Mouse (Mus musculus) stomach, embryonic 15.5 days (tissue): ENCODE results near the gene Tshz3. TPM values are rescaled to one million over a fixed set of nuclear protein-coding genes. Genes with fewer than 3 reads are reported as not detected.

Experiments used
- ATAC-seq: fragments of 200-750 bp; cut with Nextera tagmentation; 2 replicates; pipeline ENCODE4 v1.8.0; 2017; ENCODE audit warnings: low read depth, moderate number of reproducible peaks, moderate TSS enrichment; ENCODE audit not compliant: insufficient read depth, low FRiP score
- H3K27ac ChIP-seq: fragments of 300-500 bp; sonication (generic); 2 replicates; pipeline ENCODE4 v1.5.1; 2015; ENCODE audit warnings: mild to moderate bottlenecking, inconsistent platforms
- H3K27me3 ChIP-seq: fragments of 300-500 bp; sonication (generic); replicated peaks from 2 replicates; pipeline ENCODE4 v1.6.1; 2015; ENCODE audit warnings: inconsistent platforms
- H3K36me3 ChIP-seq: fragments of 300-500 bp; sonication (generic); 2 replicates; pipeline ENCODE4 v1.6.1; 2015; ENCODE audit warnings: inconsistent platforms
- H3K4me1 ChIP-seq: fragments of 300-500 bp; sonication (generic); 2 replicates; pipeline ENCODE4 v1.6.1; 2015; ENCODE audit warnings: inconsistent platforms
- H3K4me2 ChIP-seq: fragments of 300-500 bp; sonication (generic); 2 replicates; pipeline ENCODE4 v1.6.1; 2015; ENCODE audit warnings: mild to moderate bottlenecking, inconsistent platforms
- H3K4me3 ChIP-seq: fragments of 300-500 bp; sonication (generic); replicated peaks from 2 replicates; pipeline ENCODE4 v1.5.1; 2015; ENCODE audit warnings: inconsistent platforms
- H3K9ac ChIP-seq: fragments of 300-500 bp; sonication (generic); 2 replicates; pipeline ENCODE4 v1.6.1; 2015; ENCODE audit warnings: inconsistent platforms
- H3K9me3 ChIP-seq: fragments of 300-500 bp; sonication (generic); 2 replicates; pipeline ENCODE4 v1.6.1; 2016; ENCODE audit warnings: inconsistent platforms
- WGBS: fragments of 180-500 bp; shearing (Covaris S2); methylation state at CpG from one replicate; pipeline ENCODE4 v1.1.7; 2015; 5-methylcytosine and 5-hydroxymethylcytosine counted together
- polyA plus RNA-seq: library from polyadenylated mRNA; unstranded; fragments of >200 nt; fragmentation: Nextera tagmentation; extraction: Ambion mirVana; gene quantifications from 2 replicates; pipeline ENCODE4 v1.2.1, GENCODE M21; 2015

Tshz3 gene
- polyA plus RNA-seq, 1 experiment from 2014 or later = 14.3 TPM

DNA sequence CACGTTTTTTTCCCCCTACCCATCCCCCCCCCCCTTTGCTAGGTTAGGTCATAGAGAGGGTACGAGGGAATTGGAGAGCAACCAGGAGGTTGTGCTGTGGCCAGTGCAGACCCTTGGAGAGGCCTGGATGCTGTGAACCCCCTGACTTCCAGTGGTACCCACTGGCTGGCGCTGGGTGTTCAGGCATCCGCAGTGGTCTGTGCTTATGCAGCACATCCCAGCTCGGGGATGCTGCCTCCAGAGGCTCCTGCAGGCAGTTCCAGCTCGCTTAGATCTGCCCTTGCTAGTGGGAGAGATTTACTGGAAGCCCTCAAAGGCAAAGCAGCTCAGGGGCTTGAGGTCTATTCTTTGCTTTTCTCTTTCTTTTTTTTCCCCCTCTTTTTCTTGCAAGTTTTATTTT is 19.3 kb downstream of the Tshz3 start:
- ATAC-seq = no peak
- Histone ChIP-seq H3K9ac (no peak overlapping the region), H3K4me1 (peaks cover 11% of the 10 kb centered on the region; the same call in 1 of the 2 replicates), H3K9me3 (no peaks in the 10 kb centered on the region), H3K27ac (no peak overlapping the region; the same call in 1 of the 2 replicates), H3K27me3 (no peaks in the 10 kb centered on the region), H3K4me2 (no peak overlapping the region), H3K36me3 (no peaks in the 10 kb centered on the region; the same call in 1 of the 2 replicates), H3K4me3 (no peak overlapping the region)
- 48% methylated on average over 6 of the region's 6 CpGs for WGBS

DNA sequence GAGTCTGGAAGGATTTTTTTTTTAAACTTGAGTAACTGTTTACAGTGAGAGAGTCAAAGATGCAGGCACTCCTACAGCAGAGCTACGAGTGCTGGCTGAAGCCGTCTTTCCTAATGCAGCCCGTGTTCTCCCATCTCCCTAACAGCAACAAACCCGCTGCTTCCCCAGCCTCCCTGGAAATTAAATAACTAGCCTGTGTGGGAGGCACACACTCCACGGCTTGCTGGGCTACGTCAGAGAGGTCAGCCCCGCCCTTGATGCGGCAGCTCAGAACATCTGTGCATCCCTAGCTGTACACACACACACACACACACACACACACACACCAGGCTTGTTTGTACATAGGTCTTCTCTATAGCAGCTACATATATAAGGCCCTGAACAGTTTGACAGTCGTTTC is 22.9 kb downstream of the Tshz3 start:
- Histone ChIP-seq H3K4me3 (no peak overlapping the region), H3K9me3 (no peaks in the 10 kb centered on the region), H3K27ac (peak overlapping the region; percentile 60), H3K27me3 (no peaks in the 10 kb centered on the region), H3K9ac (no peak overlapping the region), H3K36me3 (no peaks in the 10 kb centered on the region), H3K4me2 (no peak overlapping the region), H3K4me1 (peaks cover 6% of the 10 kb centered on the region; the same call in 1 of the 2 replicates)
- ATAC-seq = peak; percentile 14; the same call in 1 of the 2 replicates
- 29% methylated on average over 9 of the region's 9 CpGs for WGBS

DNA sequence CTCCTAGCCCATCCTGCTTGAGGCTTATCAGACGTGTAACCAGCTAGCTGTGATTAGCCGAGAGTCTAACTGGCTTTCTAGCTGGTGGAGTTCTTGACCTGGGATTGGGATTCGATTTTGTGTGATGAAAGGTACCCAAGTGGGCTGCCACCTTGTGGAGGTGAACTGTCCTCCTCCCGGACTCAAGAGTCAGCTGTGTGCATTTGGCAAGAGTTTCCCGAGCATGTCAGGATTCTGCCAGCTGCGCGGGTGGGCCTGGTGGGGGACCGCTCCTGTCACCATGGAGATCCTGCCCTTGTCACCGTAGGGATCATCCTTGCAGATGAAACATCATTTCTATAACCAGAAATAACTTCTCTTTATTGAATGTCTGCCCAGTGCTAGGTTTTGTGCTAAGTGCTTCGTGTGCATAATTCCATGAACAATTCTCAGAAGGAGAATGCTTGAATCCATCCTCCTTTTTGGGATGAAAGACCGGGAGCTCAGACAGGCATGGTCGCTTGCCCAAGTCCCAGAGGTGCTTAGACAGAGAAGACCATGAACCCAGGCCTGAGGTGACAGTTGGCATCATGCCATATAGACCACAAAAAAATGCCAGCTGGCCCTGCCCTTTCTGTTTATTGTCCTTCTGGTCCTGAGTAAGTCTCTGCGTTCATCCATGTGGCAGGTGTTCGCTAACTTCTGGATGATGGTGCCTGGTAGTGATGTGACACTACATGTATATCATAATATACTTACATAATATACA is 38.6 kb downstream of the Tshz3 start:
- Histone ChIP-seq H3K36me3 (no peaks in the 10 kb centered on the region), H3K4me2 (no peak overlapping the region), H3K9ac (no peak overlapping the region), H3K27me3 (no peaks in the 10 kb centered on the region), H3K4me3 (no peak overlapping the region), H3K9me3 (no peaks in the 10 kb centered on the region), H3K27ac (no peak overlapping the region), H3K4me1 (0 out of 2 replicates have a peak, but pooled peaks cover 2% of the 10 kb centered on the region)
- no peak for ATAC-seq
- WGBS = 75% methylated on average over 14 of the region's 14 CpGs

DNA sequence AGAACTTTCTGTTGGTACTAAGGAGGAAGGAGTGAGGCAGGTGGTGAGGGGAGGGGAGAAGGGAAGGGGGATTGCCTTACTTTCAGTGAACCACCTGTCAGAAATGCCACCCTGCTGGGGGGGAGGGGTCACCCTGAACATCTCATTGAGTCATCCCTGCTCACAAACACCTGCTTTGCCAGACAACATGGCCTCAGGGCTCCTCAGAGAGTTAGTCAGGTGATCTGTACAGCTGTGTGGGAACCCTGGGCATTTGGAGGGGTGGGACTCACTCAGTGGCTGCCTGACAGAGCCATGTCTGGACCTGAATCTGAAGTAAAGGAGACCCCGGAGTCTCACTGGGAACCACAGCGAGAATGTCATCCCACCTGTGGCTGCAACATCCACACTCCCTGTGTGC is 53.6 kb downstream of the Tshz3 start:
- no peak overlapping the region for H3K27ac ChIP-seq
- H3K4me2 ChIP-seq = no peak overlapping the region
- H3K4me3 ChIP-seq = no peak overlapping the region
- 85% methylated on average over 2 of the region's 2 CpGs for WGBS
- no peak overlapping the region for H3K9ac ChIP-seq
- no peaks in the 10 kb centered on the region for H3K36me3 ChIP-seq
- no peak for ATAC-seq
- H3K27me3 ChIP-seq = no peaks in the 10 kb centered on the region
- H3K4me1 ChIP-seq = no peaks in the 10 kb centered on the region
- H3K9me3 ChIP-seq = no peaks in the 10 kb centered on the region

DNA sequence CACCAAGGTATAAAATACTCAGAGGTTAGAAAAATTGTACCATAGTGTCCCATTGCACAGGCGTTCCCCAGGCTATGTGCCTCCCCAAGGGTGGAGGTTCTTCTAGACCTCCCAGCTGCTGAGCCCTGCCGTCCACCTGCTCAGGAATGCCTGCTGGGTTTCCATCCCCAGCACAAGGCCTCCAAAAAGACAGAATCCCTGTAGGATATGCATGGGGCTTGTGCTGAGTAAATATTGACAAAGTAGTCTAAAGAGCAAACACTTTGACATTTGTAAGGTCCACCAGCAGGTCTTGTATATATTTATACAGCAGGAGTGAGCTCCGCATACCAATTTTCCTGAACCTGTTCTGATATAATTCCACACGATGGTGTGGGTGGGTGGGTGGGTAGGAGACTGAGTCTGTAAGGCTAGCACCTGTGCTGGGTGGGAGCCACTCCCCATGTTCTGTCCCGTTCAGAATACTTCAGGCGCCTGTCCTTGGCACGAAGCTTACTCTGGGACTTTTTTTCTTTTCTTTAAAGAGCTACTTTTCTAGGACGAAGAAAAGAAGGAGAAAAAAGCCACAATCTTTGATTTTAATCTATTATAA is 69.7 kb downstream of the Tshz3 start:
- Histone ChIP-seq H3K9me3 (no peaks in the 10 kb centered on the region), H3K27ac (no peak overlapping the region), H3K36me3 (peaks cover 21% of the 10 kb centered on the region), H3K4me3 (no peak overlapping the region), H3K27me3 (no peaks in the 10 kb centered on the region), H3K4me2 (no peak overlapping the region), H3K9ac (no peak overlapping the region), H3K4me1 (peaks cover 3% of the 10 kb centered on the region; the same call in 1 of the 2 replicates)
- ATAC-seq = peak; percentile 88
- 43% methylated on average over 8 of the region's 8 CpGs for WGBS

DNA sequence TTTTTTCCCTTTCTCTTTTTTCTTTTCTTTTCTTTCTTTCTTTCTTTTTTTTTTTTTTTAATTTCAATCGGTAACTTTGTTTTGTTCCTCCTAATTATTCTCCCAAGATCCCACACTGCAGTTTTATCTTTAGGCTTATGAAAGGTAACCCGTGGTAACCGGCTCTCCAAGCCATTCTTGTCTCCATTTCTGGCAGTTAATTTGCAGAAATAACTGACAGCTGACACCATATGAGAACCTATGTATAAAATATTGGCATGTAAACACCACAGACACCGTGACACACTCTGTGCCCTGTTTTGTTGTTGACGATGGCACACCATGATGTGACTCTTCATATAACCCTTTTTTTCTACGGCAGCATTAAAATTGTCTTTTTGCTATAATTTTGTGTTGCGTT is 75.2 kb downstream of the Tshz3 start:
- WGBS = 83% methylated on average over 7 of the region's 7 CpGs
- Histone ChIP-seq H3K36me3 (peaks cover 21% of the 10 kb centered on the region), H3K4me3 (no peak overlapping the region), H3K9me3 (no peaks in the 10 kb centered on the region), H3K9ac (no peak overlapping the region), H3K27me3 (no peaks in the 10 kb centered on the region), H3K4me1 (no peaks in the 10 kb centered on the region), H3K27ac (no peak overlapping the region), H3K4me2 (no peak overlapping the region)
- no peak for ATAC-seq

DNA sequence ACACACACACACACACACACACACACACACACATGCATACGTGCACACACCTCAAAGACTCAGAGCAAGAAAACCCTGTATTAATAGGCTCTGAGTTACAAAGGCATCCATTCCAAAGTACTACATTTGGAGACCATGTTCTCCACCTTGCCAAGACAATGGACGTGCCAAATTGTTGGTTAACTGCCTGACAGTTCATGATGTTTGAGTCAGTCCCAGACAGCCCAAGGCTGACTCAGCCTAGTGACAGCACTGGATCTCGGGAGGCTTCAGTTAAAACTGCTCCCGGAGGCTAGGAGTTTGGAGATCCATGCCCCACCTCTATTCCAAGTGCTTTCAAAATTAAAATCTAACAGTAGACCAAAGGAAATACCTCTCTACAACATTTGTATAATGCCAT is 79.0 kb downstream of the Tshz3 start:
- H3K36me3 ChIP-seq = no peaks in the 10 kb centered on the region
- no peak overlapping the region for H3K9ac ChIP-seq
- no peak overlapping the region for H3K4me2 ChIP-seq
- no peak overlapping the region for H3K27ac ChIP-seq
- H3K4me3 ChIP-seq = no peak overlapping the region
- no peaks in the 10 kb centered on the region for H3K4me1 ChIP-seq
- WGBS = 82% methylated on average over 4 of the region's 4 CpGs
- no peak for ATAC-seq
- no peaks in the 10 kb centered on the region for H3K9me3 ChIP-seq
- no peaks in the 10 kb centered on the region for H3K27me3 ChIP-seq

DNA sequence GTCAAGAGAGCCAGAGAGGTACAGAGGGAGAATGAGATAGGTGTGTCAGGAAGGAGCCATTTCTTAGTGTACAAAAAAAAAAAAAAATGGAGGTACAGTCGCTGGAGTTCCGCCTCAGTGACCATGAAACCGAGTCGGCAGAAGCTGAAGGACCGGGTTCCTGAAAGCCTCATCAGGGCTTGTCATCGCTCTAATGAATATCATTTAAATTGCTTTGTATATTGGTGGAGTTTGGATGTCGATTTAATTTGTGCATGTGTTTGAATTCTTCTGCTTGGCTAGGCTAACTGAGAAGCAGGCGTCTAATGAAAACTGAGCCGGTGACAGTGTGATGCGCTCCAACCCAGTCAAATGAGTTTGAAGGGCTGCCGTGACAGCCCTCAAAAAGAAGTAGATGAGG is 80.5 kb downstream of the Tshz3 start:
- Histone ChIP-seq H3K4me3 (no peak overlapping the region), H3K9me3 (no peaks in the 10 kb centered on the region), H3K27ac (no peak overlapping the region), H3K36me3 (no peaks in the 10 kb centered on the region), H3K4me2 (no peak overlapping the region), H3K9ac (no peak overlapping the region), H3K4me1 (no peaks in the 10 kb centered on the region), H3K27me3 (no peaks in the 10 kb centered on the region)
- ATAC-seq = no peak
- WGBS = 91% methylated on average over 11 of the region's 11 CpGs

DNA sequence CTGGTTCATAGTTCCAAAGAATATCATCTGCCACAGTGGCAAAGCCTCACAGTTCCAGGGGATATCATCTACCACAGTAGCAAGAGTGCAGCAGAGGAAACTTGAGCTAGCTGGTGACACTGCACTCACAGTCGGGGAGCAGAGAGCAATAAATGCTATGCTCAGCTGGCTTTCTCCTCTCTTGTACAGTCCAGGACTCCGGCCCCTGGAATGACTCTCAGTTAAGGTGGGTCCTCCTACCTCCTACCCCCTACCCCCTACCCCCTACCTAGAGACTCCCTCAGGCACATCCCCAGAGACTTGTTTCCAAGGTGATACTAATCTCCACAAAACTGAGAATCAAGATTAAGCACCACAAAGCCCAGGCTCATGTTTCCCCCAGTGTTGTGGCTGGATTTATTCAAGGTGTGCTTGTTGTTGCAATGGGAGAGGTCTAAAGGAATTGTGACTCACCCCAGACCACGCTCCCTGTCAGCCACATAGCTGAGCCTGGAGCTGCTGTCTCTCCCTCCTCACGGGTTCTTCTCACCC is 86.4 kb downstream of the Tshz3 start:
- Histone ChIP-seq H3K36me3 (no peaks in the 10 kb centered on the region), H3K4me2 (no peak overlapping the region), H3K4me3 (no peak overlapping the region), H3K9ac (no peak overlapping the region), H3K9me3 (no peaks in the 10 kb centered on the region), H3K27ac (no peak overlapping the region), H3K27me3 (no peaks in the 10 kb centered on the region), H3K4me1 (no peaks in the 10 kb centered on the region)
- no peak for ATAC-seq
- 61% methylated on average over 4 of the region's 4 CpGs for WGBS

DNA sequence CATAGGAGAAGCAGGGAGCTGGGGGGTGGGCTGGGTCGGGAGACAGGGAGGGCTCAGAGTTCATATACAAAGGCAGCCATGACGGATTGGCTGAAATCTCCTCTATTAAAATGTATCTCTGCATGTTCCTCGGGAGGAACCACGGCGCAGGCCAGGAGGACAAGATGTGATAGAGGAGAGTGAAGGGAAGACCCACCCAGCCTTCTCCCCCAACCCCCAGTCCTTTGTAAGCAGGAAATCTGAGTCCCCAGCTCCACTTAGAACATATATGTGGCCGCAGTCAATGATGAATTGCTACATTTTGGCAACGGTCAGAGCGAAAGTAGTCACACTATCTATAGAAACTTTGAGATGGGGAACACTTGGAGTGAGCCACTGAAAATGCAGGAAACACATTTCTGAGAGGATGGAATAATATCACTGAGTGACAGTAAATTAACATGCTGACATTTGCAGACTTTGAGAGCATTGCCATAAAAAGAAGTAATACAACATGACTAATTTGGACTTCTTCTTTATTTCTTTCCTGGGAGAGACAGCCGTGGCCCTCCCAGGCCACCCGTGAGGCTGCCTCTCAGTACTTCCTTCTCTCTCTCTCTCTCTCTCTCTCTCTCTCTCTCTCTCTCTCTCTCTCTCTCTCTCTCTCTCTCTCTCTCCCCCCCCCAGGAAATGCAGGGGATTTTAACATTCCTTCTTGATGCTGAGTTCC is 88.9 kb downstream of the Tshz3 start:
- peak; percentile 70 for ATAC-seq
- no peaks in the 10 kb centered on the region for H3K9me3 ChIP-seq

DNA sequence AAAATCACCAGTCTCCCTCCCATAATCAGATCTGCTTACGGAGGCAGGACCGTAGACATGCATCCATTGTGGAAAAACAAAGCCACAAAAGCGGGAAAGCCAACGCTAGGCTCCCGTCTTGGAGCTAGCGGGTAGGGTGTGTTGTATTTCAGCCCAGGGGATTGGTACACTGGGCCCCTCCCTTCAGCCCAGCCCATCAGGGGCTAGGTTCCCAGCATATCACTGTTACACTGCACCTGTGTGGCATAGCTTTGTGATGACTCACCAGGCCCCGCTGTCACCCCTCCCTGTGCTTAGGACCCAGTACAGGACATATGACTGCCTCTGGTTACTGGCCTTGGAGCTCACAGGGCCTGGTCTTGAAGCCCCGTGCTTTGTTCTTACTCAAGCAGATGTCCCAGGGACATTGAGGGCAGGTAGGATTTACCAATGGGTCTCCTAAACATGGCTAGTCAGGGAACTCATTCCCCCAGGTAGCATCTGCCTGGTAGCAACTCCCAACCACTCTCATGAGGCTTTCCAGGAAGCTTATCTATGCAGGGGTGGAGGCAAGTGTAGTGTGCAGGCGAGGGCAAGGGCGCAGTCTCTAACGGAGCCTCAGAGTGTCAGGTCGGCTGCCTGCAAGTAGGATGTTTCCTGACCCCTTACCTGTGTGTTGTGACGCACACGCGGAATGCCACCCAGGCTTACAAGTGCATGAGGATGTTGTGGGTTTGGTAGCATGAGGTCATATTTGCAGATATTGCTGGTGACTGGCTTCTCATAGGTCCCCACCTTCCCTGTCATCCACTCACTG is 98.7 kb downstream of the Tshz3 start:
- Histone ChIP-seq H3K27me3 (no peaks in the 10 kb centered on the region), H3K4me3 (no peak overlapping the region), H3K27ac (no peak overlapping the region), H3K9me3 (no peaks in the 10 kb centered on the region), H3K4me1 (no peaks in the 10 kb centered on the region), H3K9ac (no peak overlapping the region), H3K4me2 (no peak overlapping the region), H3K36me3 (no peaks in the 10 kb centered on the region)
- ATAC-seq = peak; percentile 92
- 76% methylated on average over 15 of the region's 15 CpGs for WGBS

More for the DNA sequence above, 88.9 kb downstream of the Tshz3 start:
- no peaks in the 10 kb centered on the region for H3K27me3 ChIP-seq
- H3K9ac ChIP-seq = no peak overlapping the region
- H3K27ac ChIP-seq = peak overlapping the region; percentile 75
- H3K4me1 ChIP-seq = no peaks in the 10 kb centered on the region
- no peaks in the 10 kb centered on the region for H3K36me3 ChIP-seq
- no peak overlapping the region for H3K4me3 ChIP-seq
- peak overlapping the region; percentile 29 for H3K4me2 ChIP-seq
- WGBS = 21% methylated on average over 10 of the region's 10 CpGs
